Mouse (Mus musculus) liver, embryonic 14.5 days (tissue): ENCODE results near the gene Cfap54. TPM values are rescaled to one million over a fixed set of nuclear protein-coding genes. Genes with fewer than 3 reads are reported as not detected.

Experiments used
- ATAC-seq: fragments of 200-750 bp; cut with Nextera tagmentation; 2 replicates; pipeline ENCODE4 v1.8.0; 2017; ENCODE audit warnings: moderate number of reproducible peaks, mild to moderate bottlenecking, moderate library complexity; ENCODE audit not compliant: insufficient read depth
- DNase-seq, 3 experiments: peaks; one replicate each; pipeline ENCODE4 v3.0.0-alpha.2; 2012 to 2013; ENCODE audit warnings: low read depth in 3 of 3, low spot score in 3 of 3
- H3K27ac ChIP-seq: fragments of 300-500 bp; sonication (generic); 2 replicates; pipeline ENCODE4 v1.5.1; 2014; ENCODE audit warnings: moderate library complexity, mild to moderate bottlenecking, control low read depth, inconsistent platforms
- H3K27me3 ChIP-seq: fragments of 300-500 bp; sonication (generic); 2 replicates; pipeline ENCODE4 v1.6.1; 2014; ENCODE audit warnings: mild to moderate bottlenecking, low read length, moderate library complexity; ENCODE audit not compliant: control insufficient read depth, insufficient read depth
- H3K36me3 ChIP-seq: fragments of 300-500 bp; sonication (generic); replicated peaks from 2 replicates; pipeline ENCODE4 v1.6.1; 2014; ENCODE audit warnings: low read depth; ENCODE audit not compliant: control insufficient read depth, insufficient read depth
- H3K4me1 ChIP-seq, 2 experiments: fragments of 200-500 bp in 1 of 2; fragments of 300-500 bp in 1 of 2; sonication (generic) in 1 of 2; replicated peaks; 2 replicates each; pipeline ENCODE4 v1.6.1; 2012 to 2014; ENCODE audit warnings: antibody characterized with exemption in 1 of 2, inconsistent platforms in 1 of 2, low read length in 1 of 2; ENCODE audit not compliant: control insufficient read depth in 2 of 2, insufficient read depth in 2 of 2
- H3K4me2 ChIP-seq: fragments of 300-500 bp; sonication (generic); 2 replicates; pipeline ENCODE4 v1.6.1; 2014; ENCODE audit warnings: low read depth, mild to moderate bottlenecking, control low read depth, moderate library complexity
- H3K4me3 ChIP-seq, 2 experiments: fragments of 200-500 bp in 1 of 2; fragments of 300-500 bp in 1 of 2; sonication (generic) in 1 of 2; 2 replicates each; pipeline ENCODE4 v1.5.1; 2012 to 2014; ENCODE audit warnings: low read depth in 2 of 2, low read length in 2 of 2, mild to moderate bottlenecking in 2 of 2, control low read depth in 1 of 2, inconsistent platforms in 1 of 2, moderate library complexity in 1 of 2; ENCODE audit not compliant: insufficient read depth in 1 of 2
- H3K9ac ChIP-seq: fragments of 300-500 bp; sonication (generic); replicated peaks from 2 replicates; pipeline ENCODE4 v1.6.1; 2014; ENCODE audit warnings: mild to moderate bottlenecking, control low read depth, moderate library complexity
- H3K9me3 ChIP-seq: fragments of 300-500 bp; sonication (generic); 2 replicates; pipeline ENCODE4 v1.6.1; 2016; ENCODE audit warnings: low read length, mixed read lengths; ENCODE audit not compliant: control insufficient read depth
- CTCF ChIP-seq: IDR thresholded peaks from 2 replicates; pipeline ENCODE4 v1.5.1; 2016; ENCODE audit warnings: antibody characterized with exemption, low read depth, control low read depth
- EP300 ChIP-seq: IDR thresholded peaks from 2 replicates; pipeline ENCODE4 v1.6.1; 2016; ENCODE audit warnings: antibody characterized with exemption, low read depth
- WGBS: fragments of 180-500 bp; shearing (Covaris S2); extraction: QIAGEN DNeasy Blood & Tissue Kit; methylation state at CpG from one replicate; pipeline ENCODE4 v1.1.7; 2014; ENCODE audit not compliant: insufficient replicate concordance; 5-methylcytosine and 5-hydroxymethylcytosine counted together
- polyA plus RNA-seq, 2 experiments: library from polyadenylated mRNA; depleted of rRNA in 1 of 2; stranded (reverse) in 1 of 2; unstranded in 1 of 2; fragments of >200 nt; fragmentation: Nextera tagmentation in 1 of 2; extraction: Ambion mirVana in 1 of 2; gene quantifications; 2 replicates each; pipeline versions ENCODE4 v1.2.1 to v1.2.3; 2012 to 2014

Gene Cfap54
- polyA plus RNA-seq, 2 experiments, result 0.06 to 0.11 TPM

- no peaks in the 10 kb centered on the region for H3K36me3 ChIP-seq
- DNase-seq, result no peak
- H3K27me3 ChIP-seq, result no peaks in the 10 kb centered on the region
- no peak for ATAC-seq
- H3K27ac ChIP-seq, result no peak overlapping the region
- no peaks in the 10 kb centered on the region for H3K9me3 ChIP-seq
- 45% methylated on average over 9 of the region's 9 CpGs for WGBS
- H3K9ac ChIP-seq, result no peak overlapping the region
- no peak for TF ChIP-seq CTCF
- TF ChIP-seq EP300, result no peak
- H3K4me1 ChIP-seq, result no peaks in the 10 kb centered on the region
- H3K4me2 ChIP-seq, result no peak overlapping the region
- H3K4me3 ChIP-seq, result no peak overlapping the region
Measured at GRCm38 (mm10) chr10:93006405-93006804, 75.0 kb downstream of the Cfap54 start.

GRCm38 (mm10) chr10:92998536-92998935 is 82.9 kb downstream of the Cfap54 start:
- no peaks in the 10 kb centered on the region for H3K27me3 ChIP-seq
- no peaks in the 10 kb centered on the region for H3K36me3 ChIP-seq
- ATAC-seq (no peak), DNase-seq (no peak)
- no peaks in the 10 kb centered on the region for H3K9me3 ChIP-seq
- 73% methylated on average over 9 of the region's 9 CpGs for WGBS
- H3K4me2 ChIP-seq, result no peak overlapping the region
- no peak overlapping the region for H3K4me3 ChIP-seq
- no peak overlapping the region for H3K27ac ChIP-seq
- no peaks in the 10 kb centered on the region for H3K4me1 ChIP-seq
- no peak for TF ChIP-seq CTCF
- TF ChIP-seq EP300, result no peak
- no peak overlapping the region for H3K9ac ChIP-seq

- ATAC-seq (no peak), DNase-seq (no peak)
- no peak overlapping the region for H3K9ac ChIP-seq
- no peak overlapping the region for H3K4me2 ChIP-seq
- no peak overlapping the region for H3K4me3 ChIP-seq
- TF ChIP-seq EP300 (no peak), CTCF (no peak)
- no peaks in the 10 kb centered on the region for H3K36me3 ChIP-seq
- no peaks in the 10 kb centered on the region for H3K9me3 ChIP-seq
- 68% methylated on average over 7 of the region's 7 CpGs for WGBS
- H3K4me1 ChIP-seq, result no peaks in the 10 kb centered on the region
- no peak overlapping the region for H3K27ac ChIP-seq
- no peaks in the 10 kb centered on the region for H3K27me3 ChIP-seq
Measured at GRCm38 (mm10) chr10:92995186-92995585, 86.2 kb downstream of the Cfap54 start.

GRCm38 (mm10) chr10:92994340-92994739 is 87.1 kb downstream of the Cfap54 start:
- Histone ChIP-seq H3K4me3 (no peak overlapping the region), H3K4me1 (no peaks in the 10 kb centered on the region), H3K27ac (no peak overlapping the region), H3K27me3 (no peaks in the 10 kb centered on the region), H3K9me3 (no peaks in the 10 kb centered on the region), H3K36me3 (no peaks in the 10 kb centered on the region), H3K4me2 (no peak overlapping the region), H3K9ac (no peak overlapping the region)
- ATAC-seq (no peak), DNase-seq (no peak)
- TF ChIP-seq CTCF (no peak), EP300 (no peak)
- 30% methylated on average over 3 of the region's 3 CpGs for WGBS

GRCm38 (mm10) chr10:92992526-92992925 is 88.9 kb downstream of the Cfap54 start:
- no peaks in the 10 kb centered on the region for H3K9me3 ChIP-seq
- H3K4me2 ChIP-seq, result no peak overlapping the region
- no peaks in the 10 kb centered on the region for H3K4me1 ChIP-seq
- H3K36me3 ChIP-seq, result no peaks in the 10 kb centered on the region
- no peak overlapping the region for H3K27ac ChIP-seq
- H3K9ac ChIP-seq, result no peak overlapping the region
- ATAC-seq (no peak), DNase-seq (no peak)
- TF ChIP-seq EP300 (no peak), CTCF (no peak)
- H3K4me3 ChIP-seq, result no peak overlapping the region
- H3K27me3 ChIP-seq, result no peaks in the 10 kb centered on the region

GRCm38 (mm10) chr10:92990576-92990975 is 90.8 kb downstream of the Cfap54 start:
- no peak overlapping the region for H3K9ac ChIP-seq
- TF ChIP-seq CTCF, result no peak
- no peaks in the 10 kb centered on the region for H3K9me3 ChIP-seq
- H3K4me1 ChIP-seq, result no peaks in the 10 kb centered on the region
- H3K27me3 ChIP-seq, result no peaks in the 10 kb centered on the region
- no peak overlapping the region for H3K27ac ChIP-seq
- H3K4me3 ChIP-seq, result no peak overlapping the region
- WGBS, result 54% methylated on average over 2 of the region's 2 CpGs
- DNase-seq (no peak), ATAC-seq (no peak)
- no peaks in the 10 kb centered on the region for H3K36me3 ChIP-seq
- no peak overlapping the region for H3K4me2 ChIP-seq
